Mouse (Mus musculus): ENCODE data around the gene Spryd4.
"Not testable (repeated sequence)": the region's sequence is repeated elsewhere in the genome, so short reads cannot be mapped to it uniquely, and the experiment has no call there.

Gene Spryd4

GRCm38 (mm10) chr10:128211390-128212108 is at the start of gene Spryd4:
TSS of gene Spryd4 (minus strand) at chr10:128211807.
- peak; percentile 74 for DNase-seq (ENCODE audit: low read depth, low spot score)

DNA sequence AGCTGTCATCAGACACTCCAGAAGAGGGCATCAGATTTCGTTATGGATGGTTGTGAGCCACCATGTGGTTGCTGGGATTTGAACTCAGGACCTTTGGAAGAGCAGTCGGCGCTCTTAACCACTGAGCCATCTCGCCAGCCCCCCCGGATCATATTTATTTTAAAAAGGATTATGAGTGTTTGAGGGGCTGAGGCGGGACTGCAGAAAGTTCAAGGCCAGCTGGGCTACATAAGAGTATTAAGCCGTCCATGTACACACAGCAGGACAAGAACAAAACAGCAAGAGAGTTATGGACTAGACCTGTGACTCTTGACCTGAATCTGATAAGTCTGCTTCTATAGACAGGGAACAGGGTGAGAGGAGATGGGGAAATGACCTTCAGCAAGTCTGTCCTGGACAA is 48.8 kb upstream of the Spryd4 start:
- not testable (repeated sequence) for DNase-seq (ENCODE audit: low read depth, low spot score)

- no peak for DNase-seq (ENCODE audit: low read depth, low spot score)
Observed at GRCm38 (mm10) chr10:128259946-128260345, 48.3 kb upstream of the Spryd4 start.

DNA sequence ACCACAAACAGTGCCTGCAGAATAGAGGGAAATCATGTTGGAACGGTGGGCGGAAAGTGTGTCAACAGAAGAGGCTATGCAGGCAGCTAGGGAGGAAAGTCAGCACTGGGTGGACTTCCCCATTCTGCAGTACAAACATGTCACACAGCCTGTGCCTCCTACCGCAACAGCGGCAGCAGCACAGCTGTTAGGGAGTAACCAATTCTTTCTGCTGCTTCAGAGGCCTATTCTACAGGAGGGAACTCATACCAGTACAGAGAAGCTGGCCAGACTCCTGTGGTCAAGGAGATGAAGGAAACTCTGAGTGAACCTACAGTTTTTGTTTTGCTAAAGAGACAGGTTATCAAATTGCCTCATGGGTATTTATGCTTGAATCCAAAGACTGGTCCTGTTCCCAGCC is 47.3 kb upstream of the Spryd4 start:
- no peak for DNase-seq (ENCODE audit: low read depth, low spot score)

- no peak for DNase-seq (ENCODE audit: low read depth, low spot score)
Observed at GRCm38 (mm10) chr10:128256328-128256727, 44.7 kb upstream of the Spryd4 start.

- DNase-seq (ENCODE audit: low read depth, low spot score), result no peak
Observed at GRCm38 (mm10) chr10:128255925-128256324, 44.3 kb upstream of the Spryd4 start.

DNA sequence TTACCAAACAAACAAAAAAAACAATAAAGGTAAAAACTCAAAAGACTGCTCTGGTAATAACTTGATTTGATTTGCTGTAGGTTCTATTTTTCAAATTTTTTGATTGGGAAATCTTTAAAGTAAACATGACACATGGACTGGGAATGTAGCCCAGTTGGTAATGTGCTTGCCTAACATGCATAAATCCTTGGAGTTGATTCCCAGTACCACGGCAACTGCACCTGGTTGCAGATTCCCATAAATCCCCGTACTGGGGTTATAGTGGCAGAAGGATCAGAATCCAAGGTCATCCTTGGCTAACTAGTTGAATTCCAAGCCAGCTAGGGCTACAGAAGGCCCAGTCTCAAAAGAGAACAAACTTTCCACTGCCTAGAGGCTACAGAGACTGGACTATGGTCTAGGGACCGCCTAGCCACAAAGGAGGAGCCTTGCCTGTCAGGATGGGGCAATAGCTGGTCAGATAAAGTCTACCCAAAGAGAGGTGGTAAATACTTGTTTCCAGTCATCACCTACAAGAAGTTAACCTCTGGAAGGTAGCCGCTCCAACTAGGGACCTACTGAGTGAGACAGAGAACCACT is 42.2 kb upstream of the Spryd4 start, which contains the start of gene Apon:
Apon (plus strand) TSS at position 420 of the 579 bp plus-strand sequence.
- no peak for DNase-seq (ENCODE audit: low read depth, low spot score)

DNA sequence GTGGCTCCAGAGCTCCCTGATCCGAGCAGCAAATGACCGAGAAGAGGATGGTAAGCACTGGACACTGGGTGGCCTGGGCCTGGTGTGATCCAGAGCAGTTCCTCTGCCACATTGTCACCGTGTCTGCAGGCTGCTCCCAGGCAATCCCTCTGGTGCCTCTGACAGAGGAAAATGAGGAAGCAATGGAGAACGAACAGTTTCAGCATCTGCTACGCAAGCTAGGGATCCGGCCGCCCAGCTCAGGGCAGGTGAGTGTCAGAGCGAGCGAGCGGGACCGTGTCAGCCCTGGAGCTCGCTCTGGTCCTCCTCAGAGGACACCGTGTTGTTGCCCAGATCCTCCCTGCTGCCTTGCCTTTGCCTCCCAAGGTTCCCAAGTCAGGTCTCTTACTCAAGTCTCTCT is 39.0 kb upstream of the Spryd4 start:
- DNase-seq (ENCODE audit: low read depth, low spot score), result no peak

DNA sequence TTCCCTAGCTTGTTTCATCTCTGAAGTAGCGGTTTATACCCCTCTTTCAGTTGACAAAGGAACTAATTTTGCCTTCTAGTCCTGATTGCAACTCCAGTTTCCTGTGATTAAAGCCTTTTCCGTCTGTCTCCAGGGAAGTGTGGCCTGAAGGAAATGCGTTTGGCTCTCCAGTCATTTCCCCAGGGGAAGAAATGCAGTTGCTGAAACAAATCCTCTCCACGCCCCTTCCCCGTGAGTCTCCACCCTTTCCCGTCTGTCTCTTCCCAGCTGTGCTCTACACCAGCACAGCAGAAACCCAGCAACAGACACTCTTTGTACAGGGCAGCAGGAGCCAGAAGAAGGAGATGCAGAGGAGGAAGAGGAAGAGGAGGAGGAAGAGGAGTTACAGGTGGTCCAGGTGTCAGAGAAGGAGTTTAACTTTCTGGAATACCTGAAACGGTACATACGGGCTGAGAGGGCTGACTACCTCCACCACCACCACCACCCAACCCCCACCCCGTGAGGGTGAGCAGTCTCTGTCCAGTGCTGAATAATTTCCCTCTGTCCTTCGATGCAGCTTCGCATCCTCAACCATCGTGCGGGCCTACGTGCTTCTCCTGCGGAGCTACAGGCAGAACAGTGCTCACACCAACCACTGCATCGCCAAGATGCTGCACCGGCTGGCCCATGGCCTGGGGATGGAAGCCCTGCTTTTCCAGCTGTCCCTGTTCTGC is 35.6 kb upstream of the Spryd4 start:
- no peak for DNase-seq (ENCODE audit: low read depth, low spot score)

- DNase-seq (ENCODE audit: low read depth, low spot score), result no peak
Observed at GRCm38 (mm10) chr10:128244121-128244520, 32.5 kb upstream of the Spryd4 start.

- no peak for DNase-seq (ENCODE audit: low read depth, low spot score)
Observed at GRCm38 (mm10) chr10:128243252-128243651, 31.6 kb upstream of the Spryd4 start.

DNA sequence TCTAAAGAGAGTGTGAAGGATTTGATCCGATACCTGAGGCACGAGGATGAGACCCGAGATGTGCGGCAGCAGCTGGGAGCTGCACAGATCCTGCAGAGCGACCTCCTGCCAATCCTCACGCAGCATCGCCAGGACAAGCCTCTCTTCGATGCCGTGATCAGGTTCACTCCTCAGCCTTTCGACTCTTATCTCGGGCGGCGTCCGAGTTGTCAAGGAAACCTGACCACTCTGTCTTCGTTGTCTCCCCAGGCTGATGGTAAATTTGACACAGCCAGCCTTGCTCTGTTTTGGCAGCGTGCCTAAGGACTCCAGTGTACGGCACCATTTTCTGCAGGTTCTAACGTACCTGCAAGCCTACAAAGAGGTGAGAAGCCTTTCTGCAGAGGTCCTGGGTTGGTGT is 28.5 kb upstream of the Spryd4 start:
- DNase-seq (ENCODE audit: low read depth, low spot score), result no peak

GRCm38 (mm10) chr10:128239140-128239539 is 27.5 kb upstream of the Spryd4 start:
- DNase-seq (ENCODE audit: low read depth, low spot score), result no peak

- no peak for DNase-seq (ENCODE audit: low read depth, low spot score)
Observed at GRCm38 (mm10) chr10:128237807-128238480, 26.3 kb upstream of the Spryd4 start.

DNA sequence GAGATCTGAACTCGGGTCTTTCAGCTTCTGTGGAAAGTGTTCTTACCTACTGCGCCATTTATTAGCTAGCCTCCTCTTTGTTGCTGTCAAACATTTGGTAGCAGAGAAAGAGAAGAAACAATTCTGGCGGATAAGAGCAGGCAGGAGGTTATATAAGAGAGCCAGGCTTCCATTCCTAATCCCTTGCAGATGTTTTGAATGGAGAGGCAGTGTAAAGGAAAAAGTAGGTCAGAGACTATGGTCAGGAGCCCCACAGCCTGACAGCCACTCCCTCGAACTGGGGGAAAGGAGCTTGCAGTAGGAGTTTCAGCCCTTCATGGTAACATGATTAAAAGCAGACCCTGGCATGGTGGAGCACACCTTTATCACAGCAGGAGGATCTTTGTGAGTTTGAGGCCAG is 24.7 kb upstream of the Spryd4 start:
- no peak for DNase-seq (ENCODE audit: low read depth, low spot score)

DNA sequence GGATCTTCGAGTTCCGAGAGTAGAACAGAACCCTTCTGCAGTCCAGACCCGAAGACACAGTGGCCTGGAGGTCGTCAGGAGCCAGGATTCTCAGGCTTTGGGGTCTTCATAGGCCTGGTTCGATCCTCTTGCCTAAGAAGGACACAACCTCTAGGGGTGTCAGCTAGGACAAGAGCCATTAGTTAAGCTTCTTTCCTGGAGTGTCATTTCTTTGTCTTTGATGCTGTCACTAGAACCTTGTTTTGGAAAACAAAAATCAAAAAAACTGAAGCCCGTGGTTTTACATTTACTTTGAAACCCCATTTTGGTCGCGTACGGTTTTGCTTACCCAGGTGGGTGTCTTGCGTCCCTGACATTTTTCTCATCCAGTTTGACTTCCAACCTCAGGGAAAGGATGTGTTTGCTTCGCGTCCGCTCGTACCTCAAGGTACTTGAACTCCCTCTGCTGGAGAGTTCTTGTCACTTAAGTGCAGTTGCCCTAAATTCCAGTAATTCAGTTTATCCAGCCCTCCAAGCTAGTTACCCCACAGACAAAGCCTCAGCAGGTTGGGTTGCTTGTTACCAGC is 20.9 kb upstream of the Spryd4 start:
- DNase-seq (ENCODE audit: low read depth, low spot score), result peak; percentile 41

- DNase-seq (ENCODE audit: low read depth, low spot score), result peak; percentile 74
Observed at GRCm38 (mm10) chr10:128231697-128232419, 20.3 kb upstream of the Spryd4 start, which contains the start of gene Timeless. TSS of gene Timeless (plus strand) at chr10:128232065.

GRCm38 (mm10) chr10:128231146-128231545 is 19.5 kb upstream of the Spryd4 start:
- no peak for DNase-seq (ENCODE audit: low read depth, low spot score)

GRCm38 (mm10) chr10:128230582-128230981 is 19.0 kb upstream of the Spryd4 start:
- no peak for DNase-seq (ENCODE audit: low read depth, low spot score)

DNA sequence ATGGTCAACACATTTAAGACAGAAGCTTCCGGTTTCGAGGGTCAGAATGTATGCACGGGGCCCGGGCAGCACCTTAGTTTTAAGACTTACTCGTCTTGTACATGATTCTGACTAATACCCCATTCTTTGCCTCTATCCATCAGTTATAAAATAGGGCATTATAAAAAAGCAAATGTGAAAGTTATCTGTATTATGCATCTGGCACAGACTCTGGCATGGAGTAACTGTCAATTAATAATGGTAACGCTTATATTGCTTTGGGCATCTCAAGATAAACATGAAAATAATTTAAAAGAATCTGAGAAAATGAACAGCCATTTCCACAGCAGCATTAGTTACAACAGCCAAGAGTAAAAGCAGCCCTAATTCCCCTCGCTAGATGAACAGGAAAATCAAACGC is 16.4 kb upstream of the Spryd4 start:
- no peak for DNase-seq (ENCODE audit: low read depth, low spot score)

DNA sequence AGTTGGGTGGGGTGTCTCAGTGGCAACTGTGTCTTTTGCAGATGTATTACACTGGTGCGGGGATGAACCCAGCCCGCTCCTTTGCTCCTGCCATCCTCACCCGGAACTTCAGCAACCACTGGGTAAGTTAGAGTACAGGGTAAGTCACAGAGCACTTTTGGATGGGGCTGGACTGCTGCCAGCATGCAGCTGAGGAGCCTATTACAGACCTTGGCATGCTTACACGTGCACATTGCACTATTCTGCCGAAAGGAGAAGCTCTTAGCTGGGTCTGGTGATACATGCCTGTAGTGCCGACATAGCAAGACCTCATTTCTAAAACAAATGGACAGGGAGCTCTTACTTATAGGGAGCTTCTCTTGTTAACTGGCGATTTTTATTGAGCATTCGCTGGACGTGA is 16.0 kb upstream of the Spryd4 start:
- no peak for DNase-seq (ENCODE audit: low read depth, low spot score)

Data from retina, postnatal 7 days (tissue).